8 mouse cellular contexts compared by ENCODE assay signal in the genomic region with DNA sequence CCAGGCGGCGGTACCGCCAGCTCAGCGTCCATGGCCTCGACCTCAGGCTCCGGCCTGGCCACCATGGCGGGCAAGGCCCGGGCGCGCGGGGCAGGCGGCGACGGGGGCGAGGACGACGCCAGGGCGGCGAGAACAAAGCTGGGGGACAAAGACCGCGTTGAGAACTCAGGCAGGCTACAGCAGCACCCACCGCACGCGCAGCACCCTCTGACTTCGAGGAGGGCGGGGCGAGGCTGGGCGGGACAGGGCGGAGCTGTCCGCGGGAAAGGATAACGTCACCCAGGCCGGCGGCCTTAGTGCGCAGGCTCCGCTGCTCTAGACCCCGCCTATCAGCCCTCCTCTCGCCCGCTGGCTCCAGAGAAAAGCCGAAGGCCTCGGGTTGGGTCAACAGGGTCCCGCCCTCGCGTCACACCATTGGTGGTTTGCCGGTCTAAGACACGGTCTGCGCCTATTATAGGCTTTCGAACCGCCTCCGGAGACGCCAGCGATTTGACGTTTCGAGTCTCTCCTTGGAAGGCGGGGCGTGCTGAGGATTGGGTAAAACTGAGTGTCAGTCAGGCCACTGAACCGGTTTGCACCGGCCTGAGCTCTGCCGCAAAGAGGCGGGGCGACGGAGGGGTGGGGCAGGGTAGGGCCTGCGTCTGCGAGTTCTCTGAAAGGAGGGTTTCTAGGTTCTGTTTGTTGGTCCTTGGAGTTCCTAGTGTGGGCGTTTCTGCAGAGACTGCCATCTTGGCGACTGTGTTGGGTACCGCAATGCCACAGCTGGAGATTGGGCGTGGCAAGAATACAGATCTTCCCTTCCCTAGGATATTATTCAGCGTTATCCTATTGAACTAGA. TPM values are rescaled to one million over a fixed set of nuclear protein-coding genes. Genes with fewer than 3 reads are reported as not detected.
DNase-seq lines count a peak whose midpoint lies in the region; ATAC-seq and TF ChIP-seq lines count a peak whose summit lies in the region.

A gene (minus strand): TSS at position 235 of the 838 bp plus-strand sequence.

- peaks cover 9% of the 10 kb centered on the region; the same call in 1 of the 2 replicates for H3K4me1 ChIP-seq in embryonic facial prominence, embryonic 14.5 days (ENCODE audit: control insufficient read depth, insufficient read depth, low read length)
- peaks cover 2% of the 10 kb centered on the region; the same call in 1 of the 2 replicates for H3K4me1 ChIP-seq in heart, adult 2 months (ENCODE audit: control insufficient read depth, insufficient read depth, low read length)
- peaks cover 41% of the 10 kb centered on the region for H3K4me1 ChIP-seq in limb, embryonic 13.5 days
- peaks cover 40% of the 10 kb centered on the region for H3K4me1 ChIP-seq in midbrain, embryonic 16.5 days (ENCODE audit: control insufficient read depth, insufficient read depth, low read length)

- ATAC-seq in embryonic facial prominence, embryonic 14.5 days (ENCODE audit: low read depth): peak; percentile 98
- peak; percentile 98 for ATAC-seq in limb, embryonic 13.5 days (ENCODE audit: low FRiP score, low read depth)
- peak; percentile 98 for ATAC-seq in midbrain, embryonic 16.5 days

- no peaks in the 10 kb centered on the region for H3K27me3 ChIP-seq in embryonic facial prominence, embryonic 14.5 days (replicated peaks; ENCODE audit: control insufficient read depth, insufficient read depth, low read length)
- H3K27me3 ChIP-seq in heart, adult 2 months (ENCODE audit: control insufficient read depth, insufficient read depth, low read length): no peaks in the 10 kb centered on the region
- H3K27me3 ChIP-seq in limb, embryonic 13.5 days: no peaks in the 10 kb centered on the region
- no peaks in the 10 kb centered on the region for H3K27me3 ChIP-seq in midbrain, embryonic 16.5 days (ENCODE audit: control insufficient read depth, insufficient read depth, low read depth, low read length)

- no peaks in the 10 kb centered on the region for H3K9me3 ChIP-seq in embryonic facial prominence, embryonic 14.5 days (ENCODE audit: control insufficient read depth, low read length)
- H3K9me3 ChIP-seq in limb, embryonic 13.5 days: no peaks in the 10 kb centered on the region
- H3K9me3 ChIP-seq in midbrain, embryonic 16.5 days (replicated peaks; ENCODE audit: control insufficient read depth, low read length, poor library complexity, severe bottlenecking): no peaks in the 10 kb centered on the region

- peaks cover 7% of the 10 kb centered on the region for H3K79me2 ChIP-seq in heart, adult 2 months (replicated peaks; ENCODE audit: control insufficient read depth, insufficient read depth, low read length)

- peak; percentile 91 for TF ChIP-seq POLR2A in heart, adult 2 months (IDR thresholded peaks at IDR 0.05; ENCODE audit: insufficient read depth, low read depth, low read length)

- intact Hi-C loops in heart, adult 2 months (cut with DNase I): loop anchor here (5.0 to 10.0 kb wide), 3 partner anchors 232 to 317 kb away; a partner anchor contains a TSS

- peak within 1 kb of the TSS; percentile 81 for H3K4me2 ChIP-seq in embryonic facial prominence, embryonic 14.5 days (ENCODE audit: low read depth, low read length)
- peak within 1 kb of the TSS; percentile 71 for H3K4me2 ChIP-seq in limb, embryonic 13.5 days (replicated peaks)
- peak within 1 kb of the TSS; percentile 59 for H3K4me2 ChIP-seq in midbrain, embryonic 16.5 days (ENCODE audit: low read length)

- no peak; the same call in 1 of the 2 replicates for TF ChIP-seq CTCF in heart, adult 2 months (IDR thresholded peaks at IDR 0.05)

- H3K9ac ChIP-seq in embryonic facial prominence, embryonic 14.5 days (ENCODE audit: low read depth, low read length): peak within 1 kb of the TSS; percentile 99
- H3K9ac ChIP-seq in heart, adult 2 months (ENCODE audit: low read depth, low read length): peak within 1 kb of the TSS; percentile 92
- peak within 1 kb of the TSS; percentile 96 for H3K9ac ChIP-seq in limb, embryonic 13.5 days
- H3K9ac ChIP-seq in midbrain, embryonic 16.5 days (ENCODE audit: low read depth, low read length): peak within 1 kb of the TSS; percentile 100

- H3K4me3 ChIP-seq in embryonic facial prominence, embryonic 14.5 days (ENCODE audit: low read depth, low read length): peak within 1 kb of the TSS; percentile 100
- H3K4me3 ChIP-seq in heart, adult 2 months: peak within 1 kb of the TSS; percentile 74
- peak within 1 kb of the TSS; percentile 99 for H3K4me3 ChIP-seq in limb, embryonic 13.5 days
- peak within 1 kb of the TSS; percentile 100 for H3K4me3 ChIP-seq in midbrain, embryonic 16.5 days (ENCODE audit: low read depth, low read length)

- H3K36me3 ChIP-seq in embryonic facial prominence, embryonic 14.5 days (ENCODE audit: control insufficient read depth, insufficient read depth, low read length): no peaks in the 10 kb centered on the region
- H3K36me3 ChIP-seq in heart, adult 2 months (ENCODE audit: control insufficient read depth, insufficient read depth, low read length): no peaks in the 10 kb centered on the region
- peaks cover 5% of the 10 kb centered on the region; the same call in 1 of the 2 replicates for H3K36me3 ChIP-seq in limb, embryonic 13.5 days
- no peaks in the 10 kb centered on the region for H3K36me3 ChIP-seq in midbrain, embryonic 16.5 days (ENCODE audit: control insufficient read depth, insufficient read depth, low read length)

- peak within 1 kb of the TSS; percentile 97 for H3K27ac ChIP-seq in embryonic facial prominence, embryonic 14.5 days (replicated peaks; ENCODE audit: low read depth, low read length)
- H3K27ac ChIP-seq in heart, adult 2 months: peak within 1 kb of the TSS; percentile 96
- H3K27ac ChIP-seq in limb, embryonic 13.5 days: peak within 1 kb of the TSS; percentile 95
- H3K27ac ChIP-seq in midbrain, embryonic 16.5 days (ENCODE audit: low read length): peak within 1 kb of the TSS; percentile 99

- 0% methylated on average over 34 of the region's 69 CpGs for WGBS in embryonic facial prominence, embryonic 14.5 days
- WGBS in heart, adult 2 months: under 1% methylated on average over 69 of the region's 69 CpGs
- under 1% methylated on average over 69 of the region's 69 CpGs for WGBS in limb, embryonic 13.5 days
- 0% methylated on average over 58 of the region's 69 CpGs for WGBS in midbrain, embryonic 16.5 days

- TF ChIP-seq EP300 in heart, adult 2 months (IDR thresholded peaks at IDR 0.05; ENCODE audit: insufficient read depth, low read depth, low read length): peak; percentile 61; the same call in 1 of the 2 replicates

- DNase-seq in 3T3-L1 (ENCODE audit: low read depth, low spot score): peak; percentile 100
- DNase-seq in adrenal gland, postnatal 4 days (ENCODE audit: low spot score in 2 of 2): peak; percentile 96 to 99
- DNase-seq in embryonic facial prominence, embryonic 14.5 days (ENCODE audit: low spot score): peak; percentile 100
- peak; percentile 97 to 100 for DNase-seq in heart, adult 2 months
- peak; percentile 100 for DNase-seq in kidney, adult 8-10 months
- peak; percentile 94 to 99 for DNase-seq in spleen, postnatal 10 days (ENCODE audit: low spot score in 2 of 2)

RNA-seq across cellular contexts. Expression of the gene that starts here (rescaled TPM):
- 100 to 1,000 TPM; 107 to 109 TPM for total RNA-seq in adrenal gland, postnatal 4 days (2021)
- 149 and 174 TPM in 2 replicates for polyA plus RNA-seq in embryonic facial prominence, embryonic 14.5 days (2014; fragmentation: Nextera tagmentation; extraction: Ambion mirVana)
- total RNA-seq in heart, adult 2 months (2021): 10 to 100 TPM; 21.7 to 27.1 TPM
- 22.6 and 26.7 TPM in 2 replicates for polyA plus RNA-seq in heart, adult 2 months (2012; rRNA removed)
- 173 and 184 TPM in 2 replicates for polyA plus RNA-seq in limb, embryonic 13.5 days (2015; fragmentation: Nextera tagmentation; extraction: Ambion mirVana)
- 439 and 447 TPM in 2 replicates for polyA plus RNA-seq in midbrain, embryonic 16.5 days (2015; fragmentation: Nextera tagmentation; extraction: Ambion mirVana)

Comparison
In these comparisons a context has a peak if more than half of its experiments do, and no peak if none do; other contexts are left out.
1. Peak in every context shown above with its lines: DNase-seq, ATAC-seq, H3K4me3 ChIP-seq and H3K27ac ChIP-seq.